Mouse (Mus musculus) ZHBTc4 (cell line): ENCODE data around the gene Necab2.

Experiments
- DNase-seq: peaks from one replicate; pipeline ENCODE4 v3.0.0-alpha.2; 2011; ENCODE audit warnings: low read depth, low spot score

Necab2 gene

GRCm38 (mm10) chr8:119428350-119428740, 18.2 kb upstream of the Necab2 start:
- DNase-seq, result no peak

- DNase-seq, result no peak
These were observed 17.7 kb upstream of the Necab2 start for GRCm38 (mm10) chr8:119428766-119429327.

DNA sequence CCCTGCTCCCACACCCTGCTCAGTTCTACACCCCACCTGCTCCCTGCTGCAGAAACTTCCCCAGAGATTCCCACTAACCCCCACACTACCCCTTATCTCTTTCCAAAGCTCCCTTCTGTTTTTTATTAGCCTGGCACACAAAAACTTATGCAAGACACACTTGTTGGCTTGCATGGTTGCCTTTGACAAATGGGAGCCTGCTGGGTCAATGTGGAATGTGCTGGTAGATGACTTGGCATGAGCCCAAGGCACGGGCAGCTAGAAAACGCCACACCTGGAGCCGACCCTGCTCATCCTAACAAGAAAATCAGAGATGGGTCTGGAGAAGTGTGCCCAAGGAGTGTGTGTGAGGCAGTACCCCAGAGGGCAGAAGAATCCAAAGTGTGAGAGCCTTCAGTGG, 17.0 kb upstream of the Necab2 start:
- DNase-seq, result no peak

- DNase-seq, result no peak
These were observed 16.3 kb upstream of the Necab2 start for GRCm38 (mm10) chr8:119430250-119430649.

- no peak for DNase-seq
These were observed 15.8 kb upstream of the Necab2 start for GRCm38 (mm10) chr8:119430690-119431089.

DNA sequence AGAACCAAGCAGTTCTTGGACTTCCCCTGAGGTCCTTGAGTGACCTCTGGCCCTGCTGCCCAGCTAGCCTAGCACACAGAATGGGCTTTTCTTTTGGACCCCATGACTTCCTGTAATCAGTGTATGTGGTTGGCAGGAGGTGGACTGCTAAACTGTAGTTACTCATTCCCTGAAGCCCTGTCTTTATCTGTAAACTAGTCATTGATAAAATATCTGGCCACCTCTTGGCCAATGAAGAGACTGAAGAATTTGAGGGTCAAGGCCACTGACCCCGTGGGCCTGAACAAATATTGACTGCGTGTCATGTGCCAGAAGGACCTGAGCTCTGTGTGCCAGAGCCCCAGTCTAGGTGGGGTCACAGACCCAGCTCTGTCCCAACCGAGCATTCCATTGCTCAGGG, 14.1 kb upstream of the Necab2 start:
- no peak for DNase-seq

GRCm38 (mm10) chr8:119433582-119434174, 12.8 kb upstream of the Necab2 start, which contains the start of gene Osgin1:
Osgin1 (plus strand) TSS chr8:119434124.
- DNase-seq, result no peak

- DNase-seq, result no peak
These were observed 11.9 kb upstream of the Necab2 start for GRCm38 (mm10) chr8:119434569-119434968.

DNA sequence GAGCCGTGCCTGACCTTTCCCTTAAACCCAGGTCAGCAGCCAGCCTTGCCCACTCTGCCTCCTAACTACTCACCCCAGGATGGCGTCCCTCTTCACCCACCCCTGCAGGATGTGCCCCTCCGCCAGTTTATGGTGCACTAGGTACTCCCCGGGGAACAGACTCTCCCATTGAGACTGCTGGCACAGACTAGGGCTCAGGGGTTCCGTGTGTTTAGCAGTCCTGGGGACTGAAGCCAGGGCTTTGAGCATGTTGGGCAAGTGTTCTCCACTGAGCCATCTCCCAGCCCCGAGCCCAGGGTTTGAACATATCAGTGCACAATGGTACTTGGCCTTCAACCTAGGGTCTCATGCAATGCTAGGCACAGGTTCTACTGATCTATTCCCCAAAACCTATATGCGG, 11.0 kb upstream of the Necab2 start:
- DNase-seq, result no peak

DNA sequence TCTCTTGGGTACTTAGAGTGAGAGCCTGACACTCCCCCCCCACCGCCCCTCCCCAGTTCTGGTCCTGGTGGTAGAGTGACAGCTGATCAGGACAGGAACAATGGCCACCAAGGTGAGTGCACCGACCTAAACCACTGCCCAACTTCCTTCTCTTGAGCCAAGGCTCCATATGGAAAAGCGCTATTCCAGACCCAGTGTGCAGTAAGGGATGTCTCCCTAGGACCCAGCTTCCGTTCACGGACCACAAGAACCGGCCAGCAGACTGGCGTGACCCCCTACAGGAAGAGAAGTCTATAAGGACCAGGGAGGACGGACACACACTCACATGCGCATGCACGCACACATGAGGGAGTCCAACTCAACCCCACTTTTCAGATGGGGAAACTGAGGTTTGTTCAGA, 10.2 kb upstream of the Necab2 start:
- DNase-seq, result no peak

- no peak for DNase-seq
These were observed 9.6 kb upstream of the Necab2 start for GRCm38 (mm10) chr8:119436933-119437332.

GRCm38 (mm10) chr8:119437506-119437905, 9.0 kb upstream of the Necab2 start:
- DNase-seq, result no peak

DNA sequence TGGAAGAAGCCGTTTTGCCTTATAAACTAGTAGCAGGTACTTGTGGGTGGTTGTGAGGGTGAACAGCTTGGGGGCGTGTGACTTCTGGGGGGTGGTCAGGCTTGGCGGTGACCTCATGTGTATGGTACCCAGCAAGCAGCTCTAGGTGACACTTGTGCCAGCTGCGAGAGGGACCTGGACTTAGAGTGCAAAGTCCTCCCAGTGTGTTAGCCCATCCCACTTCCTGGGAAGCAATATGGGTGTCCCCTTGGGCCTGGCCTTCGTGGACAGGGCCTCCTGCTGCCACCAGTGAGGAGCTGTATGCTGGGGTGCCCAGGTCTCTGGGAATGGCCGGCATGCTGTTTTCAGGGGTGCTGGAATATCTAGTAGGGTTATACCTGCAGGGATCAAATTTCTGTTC, 7.6 kb upstream of the Necab2 start:
- DNase-seq, result no peak

DNA sequence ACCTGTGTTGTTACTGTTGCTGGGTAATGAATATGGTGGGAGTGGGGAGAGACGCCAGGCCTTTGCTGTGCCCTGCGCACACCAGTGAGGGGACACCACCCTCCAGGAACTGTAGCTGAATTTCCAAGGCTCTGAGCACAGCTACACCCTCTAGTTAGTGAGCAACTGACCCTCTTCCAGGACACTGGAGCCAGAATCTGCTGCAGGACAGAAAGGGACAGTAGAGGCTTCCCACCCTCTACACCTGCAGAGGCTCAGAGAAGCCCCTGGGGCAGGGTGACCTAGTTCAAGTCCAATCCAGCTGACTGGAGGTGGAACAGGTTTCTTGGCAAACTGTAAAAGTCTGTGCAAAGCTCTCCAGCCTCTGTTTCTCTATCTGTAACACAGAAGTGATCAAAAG, 7.1 kb upstream of the Necab2 start:
- DNase-seq, result no peak

DNA sequence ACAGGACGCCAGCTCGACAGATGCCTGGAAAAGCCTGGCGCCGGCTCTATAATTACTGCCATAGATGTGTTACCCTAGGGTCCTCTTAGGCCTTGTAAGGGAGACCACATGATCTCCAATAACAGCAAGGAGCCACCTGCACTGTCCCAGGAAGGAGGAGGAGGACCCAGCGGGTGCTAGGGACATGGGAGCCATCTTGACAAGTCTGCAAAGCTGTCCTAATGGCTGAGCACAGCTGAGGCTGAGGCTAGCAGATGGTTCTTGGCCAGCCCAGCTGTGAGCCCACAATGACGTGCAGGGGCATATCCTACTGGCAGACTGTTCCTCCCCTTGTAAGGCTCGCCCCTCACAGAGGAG, 6.6 kb upstream of the Necab2 start:
- no peak for DNase-seq

GRCm38 (mm10) chr8:119440250-119440951, 6.1 kb upstream of the Necab2 start:
- peak; percentile 91 for DNase-seq

- no peak for DNase-seq
These were observed 5.6 kb upstream of the Necab2 start for GRCm38 (mm10) chr8:119440952-119441270.

- DNase-seq, result no peak
These were observed 4.5 kb upstream of the Necab2 start for GRCm38 (mm10) chr8:119442013-119442412.

- no peak for DNase-seq
These were observed 3.5 kb upstream of the Necab2 start for GRCm38 (mm10) chr8:119442970-119443369.

DNA sequence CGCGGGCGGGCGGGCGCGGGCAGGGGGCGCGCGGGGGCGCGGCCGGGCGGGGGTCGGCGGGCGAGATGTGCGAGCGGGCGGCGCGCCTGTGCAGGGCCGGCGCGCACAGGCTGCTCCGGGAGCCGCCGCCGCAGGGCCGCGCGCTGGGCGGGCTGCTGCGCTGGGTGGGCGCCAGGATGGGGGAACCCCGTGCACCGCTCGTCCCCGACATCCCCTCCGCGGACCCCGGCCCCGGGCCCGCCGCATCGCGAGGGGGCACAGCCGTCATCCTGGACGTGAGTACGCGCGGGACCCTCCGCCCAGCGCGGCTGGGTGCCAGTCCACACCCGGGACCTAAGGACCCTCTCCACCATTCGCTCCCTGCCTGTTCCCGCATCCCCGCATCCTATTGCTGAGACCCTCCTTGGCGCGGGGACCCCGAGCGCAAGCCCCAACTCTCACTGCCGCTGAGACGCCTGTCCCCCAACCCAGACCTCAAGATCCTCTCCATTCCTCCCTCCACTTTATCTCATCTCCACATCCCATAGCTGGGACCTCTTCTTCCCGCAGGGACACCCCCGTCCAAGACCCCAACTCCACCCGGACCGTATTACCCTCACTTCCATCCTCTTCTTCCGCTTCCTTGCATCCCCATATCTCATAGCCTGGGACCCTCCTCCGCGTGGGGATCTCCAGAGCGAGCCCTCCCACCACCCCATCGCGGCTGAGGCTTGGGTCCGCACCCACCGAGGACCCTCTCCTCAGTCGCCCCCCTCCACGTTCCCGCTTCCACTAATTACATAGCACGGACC, 666 bp downstream of the Necab2 start:
- DNase-seq, result no peak

- no peak for DNase-seq
These were observed 1.3 kb downstream of the Necab2 start for GRCm38 (mm10) chr8:119447781-119448170.

GRCm38 (mm10) chr8:119449627-119450026, 3.1 kb downstream of the Necab2 start:
- no peak for DNase-seq

GRCm38 (mm10) chr8:119451131-119451530, 4.6 kb downstream of the Necab2 start:
- DNase-seq, result no peak
